ENCODE assay signal across 9 mouse cellular contexts in genomic region chr19:30843052-30843564, GRCm38 (mm10).
DNase-seq lines count a peak whose midpoint lies in the region; ATAC-seq and TF ChIP-seq lines count a peak whose summit lies in the region.
"Had no signal": no experiment of that assay in that cellular context is flagged by ENCODE, and none has a peak within 500 bp of the region (broad histone marks: within the 10 kb centered on the region; RNA-seq: fewer than 3 reads in every experiment).

No protein-coding gene starts in this region.

- no peak overlapping the region for H3K4me2 ChIP-seq in midbrain, embryonic 12.5 days (replicated peaks)
- H3K4me2 ChIP-seq: liver, embryonic 13.5 days had no signal

- no peak for DNase-seq in gastrocnemius, adult 2 months
- DNase-seq in gastrocnemius, postnatal 25 days = no peak
- DNase-seq in embryo, embryonic 11.5 days (ENCODE audit: low read depth, low spot score) = peak; percentile 45
- peak; percentile 38 for DNase-seq in induced T-regulatory cell, adult 2 months (ENCODE audit: low read depth)
- DNase-seq in spleen, postnatal 4 days (ENCODE audit: low spot score in 2 of 2) = no peak
- DNase-seq in cerebellum, postnatal 4 days (ENCODE audit: low spot score in 2 of 2) = no peak
- DNase-seq: liver, embryonic 13.5 days had no signal

- intact Hi-C loops in gastrocnemius, adult 2 months (cut with DNase I) = loop anchor here (5.0 kb wide), 2 partner anchors 181 to 919 kb away; no protein-coding TSS in a partner anchor

- H3K27ac ChIP-seq in gastrocnemius, adult 2 months = no peak overlapping the region
- no peak overlapping the region for H3K27ac ChIP-seq in midbrain, embryonic 12.5 days (replicated peaks)
- H3K27ac ChIP-seq: liver, embryonic 13.5 days had no signal

- 15% methylated on average over 4 of the region's 4 CpGs for WGBS in midbrain, embryonic 12.5 days

- H3K4me1 ChIP-seq in midbrain, embryonic 12.5 days = no peaks in the 10 kb centered on the region
- H3K4me1 ChIP-seq: liver, embryonic 13.5 days had no signal

- no peaks in the 10 kb centered on the region for H3K79me2 ChIP-seq in C2C12 (ENCODE audit: control insufficient read depth, insufficient read depth)

- no peaks in the 10 kb centered on the region for H3K36me3 ChIP-seq in C2C12 (ENCODE audit: control insufficient read depth, insufficient read depth)
- H3K36me3 ChIP-seq in midbrain, embryonic 12.5 days = no peaks in the 10 kb centered on the region
- H3K36me3 ChIP-seq: liver, embryonic 13.5 days had no signal

- H3K79me3 ChIP-seq in C2C12 (ENCODE audit: low read depth) = no peaks in the 10 kb centered on the region

- ATAC-seq in midbrain, embryonic 12.5 days (ENCODE audit: low FRiP score, low read depth) = peak; percentile 85

- H3K27me3 ChIP-seq in C2C12 (ENCODE audit: control insufficient read depth, insufficient read depth, insufficient read length) = no peaks in the 10 kb centered on the region
- H3K27me3 ChIP-seq in midbrain, embryonic 12.5 days = peaks cover 3% of the 10 kb centered on the region; the same call in 1 of the 2 replicates
- H3K27me3 ChIP-seq: liver, embryonic 13.5 days had no signal

- H3K4me3 ChIP-seq in gastrocnemius, adult 2 months = no peak overlapping the region
- no peak overlapping the region for H3K4me3 ChIP-seq in C2C12 (ENCODE audit: insufficient read depth, poor library complexity, severe bottlenecking)
- H3K4me3 ChIP-seq in midbrain, embryonic 12.5 days = no peak overlapping the region
- H3K4me3 ChIP-seq: liver, embryonic 13.5 days had no signal

- no peak overlapping the region for H3ac ChIP-seq in C2C12 (ENCODE audit: control insufficient read depth, insufficient read length, low read depth)

- no peaks in the 10 kb centered on the region for H3K9me3 ChIP-seq in midbrain, embryonic 12.5 days
- H3K9me3 ChIP-seq: liver, embryonic 13.5 days had no signal

- TF ChIP-seq CTCF in gastrocnemius, adult 2 months (IDR thresholded peaks at IDR 0.05) = peak; percentile 63
- TF ChIP-seq CTCF in C2C12 (IDR thresholded peaks at IDR 0.05; ENCODE audit: control insufficient read depth, insufficient read depth, insufficient read length) = no peak

- no peak overlapping the region for H3K9ac ChIP-seq in midbrain, embryonic 12.5 days (replicated peaks)
- H3K9ac ChIP-seq: liver, embryonic 13.5 days had no signal

TF ChIP-seq in C2C12, 6 proteins besides CTCF, POLR2A, EP300 and RAD21:
- TF ChIP-seq MYOD1 (IDR thresholded peaks at IDR 0.05; ENCODE audit: control insufficient read depth, insufficient read length, low read depth) (peak; percentile 43), MYOG (IDR thresholded peaks at IDR 0.05; ENCODE audit: control insufficient read depth, extremely low read depth, insufficient read length) (no peak), CEBPB (IDR thresholded peaks at IDR 0.05; ENCODE audit: low read depth) (no peak)

Comparison
In these comparisons a context has a peak if more than half of its experiments do, and no peak if none do; other contexts are left out.
1. DNase-seq: peak in embryo, embryonic 11.5 days (single experiment) and induced T-regulatory cell, adult 2 months (single experiment); none in gastrocnemius, adult 2 months (single experiment), gastrocnemius, postnatal 25 days (single experiment), spleen, postnatal 4 days (0 of 2) and cerebellum, postnatal 4 days (0 of 2).